Mouse (Mus musculus) thymus, adult 2 months (tissue): Measurements from ENCODE around the gene Lipi. TPM values are rescaled to one million over a fixed set of nuclear protein-coding genes. Genes with fewer than 3 reads are reported as not detected.

Experiments
- DNase-seq: peaks from one replicate; pipeline ENCODE4 v3.0.0; 2021
- H3K27ac ChIP-seq: fragments of 200-500 bp; 2 replicates; pipeline ENCODE4 v1.5.1; 2012; ENCODE audit warnings: low read length, control low read depth; ENCODE audit not compliant: control insufficient read depth, insufficient read depth
- H3K27me3 ChIP-seq: fragments of 200-500 bp; 2 replicates; pipeline ENCODE4 v1.6.1; 2012; ENCODE audit warnings: mild to moderate bottlenecking, low read length, moderate library complexity, mixed read lengths; ENCODE audit not compliant: control insufficient read depth, insufficient read depth
- H3K36me3 ChIP-seq: fragments of 200-500 bp; 2 replicates; pipeline ENCODE4 v1.6.1; 2012; ENCODE audit warnings: mild to moderate bottlenecking, low read length, moderate library complexity; ENCODE audit not compliant: control insufficient read depth, insufficient read depth
- H3K4me1 ChIP-seq: fragments of 200-500 bp; replicated peaks from 2 replicates; pipeline ENCODE4 v1.6.1; 2012; ENCODE audit warnings: low read length; ENCODE audit not compliant: control insufficient read depth, insufficient read depth
- H3K4me3 ChIP-seq: fragments of 200-500 bp; 2 replicates; pipeline ENCODE4 v1.5.1; 2012; ENCODE audit warnings: mild to moderate bottlenecking, low read length, control low read depth, moderate library complexity; ENCODE audit not compliant: control insufficient read depth, insufficient read depth
- CTCF ChIP-seq: fragments of 200-500 bp; IDR thresholded peaks from 2 replicates; pipeline ENCODE4 v1.5.1; 2012; ENCODE audit warnings: mild to moderate bottlenecking, control low read depth, low read length, moderate library complexity, borderline replicate concordance; ENCODE audit not compliant: control insufficient read depth, poor library complexity, insufficient read depth; ENCODE audit errors: extremely low read depth
- POLR2A ChIP-seq: fragments of 200-500 bp; IDR thresholded peaks from 2 replicates; pipeline ENCODE4 v1.6.1; 2012; ENCODE audit warnings: mild to moderate bottlenecking, low read length, control low read depth, moderate library complexity; ENCODE audit not compliant: control insufficient read depth, poor library complexity, insufficient read depth; ENCODE audit errors: extremely low read depth
- WGBS: fragments of 180-500 bp; shearing (Covaris S2); methylation state at CpG from one replicate; pipeline ENCODE4 v1.1.7; 2018; 5-methylcytosine and 5-hydroxymethylcytosine counted together
- polyA plus RNA-seq: library from polyadenylated mRNA; depleted of rRNA; stranded (reverse); fragments of >200 nt; gene quantifications from 2 replicates; pipeline ENCODE4 v1.2.3, GENCODE M21; 2012; rRNA removed

Lipi gene
- polyA plus RNA-seq, 1 experiment, result not detected

- 89% methylated on average over 4 of the region's 4 CpGs for WGBS
- Histone ChIP-seq H3K4me1 (no peaks in the 10 kb centered on the region), H3K27ac (no peak overlapping the region), H3K36me3 (no peaks in the 10 kb centered on the region), H3K4me3 (no peak overlapping the region), H3K27me3 (no peaks in the 10 kb centered on the region)
- no peak for TF ChIP-seq CTCF
- no peak for TF ChIP-seq POLR2A
- no peak for DNase-seq
Measured at GRCm38 (mm10) chr16:75496568-75496967, 89.3 kb downstream of the Lipi start.

Other genes with a start within 250 kb of the Lipi start
- 0.13 TPM in 1 of 2 replicates, not detected in the other for gene Rbm11, start 6.8 kb upstream of the Lipi start, polyA plus RNA-seq
- 3.5 and 3.7 TPM in 2 replicates for gene Hspa13, start 181.0 kb upstream of the Lipi start, polyA plus RNA-seq